Mouse (Mus musculus): ENCODE measurements around the gene Pxmp2.

- TF ChIP-seq POLR2A (IDR thresholded peaks at IDR 0.05; ENCODE audit: borderline replicate concordance, low read depth, low read length) (no peak), CTCF (IDR thresholded peaks at IDR 0.05; ENCODE audit: low read depth, low read length) (0 out of 2 replicates have a peak, but pooled peaks have one; percentile 34)
Observed at GRCm38 (mm10) chr5:110269141-110270101, 16.6 kb downstream of the Pxmp2 start, which contains the start of gene Pgam5.

Data from bone marrow macrophage, adult 2 months (primary cell).